Mouse (Mus musculus) frontal cortex, postnatal 10 days (tissue): ENCODE data around the gene Mapkapk2.

ENCODE experiments used
- DNase-seq, 2 experiments: peaks; one replicate each; pipeline ENCODE4 v3.0.0; 2022; ENCODE audit warnings: low spot score in 2 of 2, mixed read lengths in 1 of 2

Gene Mapkapk2

GRCm38 (mm10) chr1:131112576-131112975 is 14.9 kb upstream of the Mapkapk2 start:
- DNase-seq = no peak

- DNase-seq = no peak
Measured at GRCm38 (mm10) chr1:131110525-131111106, 13.0 kb upstream of the Mapkapk2 start.

- DNase-seq = no peak
Measured at GRCm38 (mm10) chr1:131107575-131108308, 10.1 kb upstream of the Mapkapk2 start.

- no peak for DNase-seq
Measured at GRCm38 (mm10) chr1:131103776-131104424, 6.3 kb upstream of the Mapkapk2 start.

- DNase-seq = no peak
Measured at GRCm38 (mm10) chr1:131100808-131101207, 3.2 kb upstream of the Mapkapk2 start.

GRCm38 (mm10) chr1:131096803-131097699 is 575 bp downstream of the Mapkapk2 start:
- peak; percentile 29 to 45 for DNase-seq

- DNase-seq = no peak
Measured at GRCm38 (mm10) chr1:131096132-131096695, 1.4 kb downstream of the Mapkapk2 start.

GRCm38 (mm10) chr1:131095574-131095973 is 2.1 kb downstream of the Mapkapk2 start:
- DNase-seq = no peak

GRCm38 (mm10) chr1:131093889-131094288 is 3.7 kb downstream of the Mapkapk2 start:
- DNase-seq = no peak

GRCm38 (mm10) chr1:131092846-131093245 is 4.8 kb downstream of the Mapkapk2 start:
- no peak for DNase-seq

GRCm38 (mm10) chr1:131092173-131092572 is 5.5 kb downstream of the Mapkapk2 start:
- no peak for DNase-seq

- DNase-seq = no peak
Measured at GRCm38 (mm10) chr1:131091481-131091880, 6.1 kb downstream of the Mapkapk2 start.

GRCm38 (mm10) chr1:131090877-131091276 is 6.7 kb downstream of the Mapkapk2 start:
- DNase-seq = no peak

- DNase-seq = no peak
Measured at GRCm38 (mm10) chr1:131090261-131090660, 7.4 kb downstream of the Mapkapk2 start.

GRCm38 (mm10) chr1:131089525-131090127 is 8.0 kb downstream of the Mapkapk2 start:
- no peak for DNase-seq

- no peak for DNase-seq
Measured at GRCm38 (mm10) chr1:131088547-131088946, 9.1 kb downstream of the Mapkapk2 start.

- no peak for DNase-seq
Measured at GRCm38 (mm10) chr1:131086907-131087306, 10.7 kb downstream of the Mapkapk2 start.

- DNase-seq = no peak
Measured at GRCm38 (mm10) chr1:131085957-131086739, 11.5 kb downstream of the Mapkapk2 start.

GRCm38 (mm10) chr1:131085272-131085671 is 12.4 kb downstream of the Mapkapk2 start:
- no peak for DNase-seq

- DNase-seq = no peak
Measured at GRCm38 (mm10) chr1:131084289-131084688, 13.3 kb downstream of the Mapkapk2 start.
